Mouse (Mus musculus) mammary gland, adult 2 months (tissue): Measurements from ENCODE around the gene Fcnb. TPM values are rescaled to one million over a fixed set of nuclear protein-coding genes. Genes with fewer than 3 reads are reported as not detected.

ENCODE experiments used
- polyA plus RNA-seq: library from polyadenylated mRNA; depleted of rRNA; stranded (reverse); fragments of >200 nt; gene quantifications from 2 replicates; pipeline ENCODE4 v1.2.3, GENCODE M21; 2012; ENCODE audit warnings: low replicate concordance; rRNA removed

Gene Fcnb
- polyA plus RNA-seq: 0.14 and 0.20 TPM in 2 replicates

DNA sequence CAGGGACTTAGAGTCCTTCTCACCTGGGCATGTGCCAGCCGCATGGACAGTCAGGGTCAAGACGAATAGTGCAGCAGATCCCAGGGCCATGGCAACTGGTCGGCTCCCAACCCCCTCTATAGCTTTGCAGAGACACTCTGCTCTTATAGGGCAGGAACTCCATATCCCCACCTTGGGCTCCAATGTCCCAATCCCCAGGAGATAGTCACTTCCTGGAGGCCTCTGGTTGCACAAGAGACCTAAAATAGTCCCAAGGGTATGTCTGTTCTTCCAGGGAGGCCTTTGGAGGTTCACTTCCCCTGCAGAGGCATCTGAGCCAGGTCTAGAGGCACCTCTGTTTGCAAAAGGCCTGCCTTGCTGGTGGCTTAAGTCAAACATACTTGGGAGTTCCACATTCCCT is at the start of gene Fcnb:
Fcnb (minus strand) TSS at position 118 of the 400 bp plus-strand sequence.

Other genes starting within 250 kb of the Fcnb start
- 39.8 and 55.6 TPM in 2 replicates for gene Col5a1, start 198.5 kb downstream of the Fcnb start, polyA plus RNA-seq
- gene Olfm1, start 108.1 kb upstream of the Fcnb start, polyA plus RNA-seq: 41.8 and 54.6 TPM in 2 replicates